Mouse (Mus musculus) ES-Bruce4 (cell line): ENCODE measurements around the gene Ghr. TPM values are rescaled to one million over a fixed set of nuclear protein-coding genes. Genes with fewer than 3 reads are reported as not detected.

Experiments
- H3K27ac ChIP-seq: 2 replicates; pipeline ENCODE4 v1.5.1; 2012; ENCODE audit warnings: low read length, inconsistent platforms; ENCODE audit not compliant: insufficient read depth
- H3K27me3 ChIP-seq: 2 replicates; pipeline ENCODE4 v1.6.1; 2012; ENCODE audit warnings: mild to moderate bottlenecking, low read length, inconsistent platforms; ENCODE audit not compliant: control insufficient read depth, poor library complexity, insufficient read depth, severe bottlenecking
- H3K36me3 ChIP-seq: 2 replicates; pipeline ENCODE4 v1.6.1; 2012; ENCODE audit warnings: inconsistent platforms, mild to moderate bottlenecking, low read length, moderate library complexity; ENCODE audit not compliant: control insufficient read depth, poor library complexity, insufficient read depth, severe bottlenecking
- H3K4me1 ChIP-seq: one replicate; pipeline ENCODE4 v1.8.1; 2011; ENCODE audit warnings: low read length; ENCODE audit not compliant: control insufficient read depth, insufficient read depth
- H3K4me3 ChIP-seq: 2 replicates; pipeline ENCODE4 v1.5.1; 2011; ENCODE audit warnings: low read depth, mild to moderate bottlenecking, low read length
- H3K9ac ChIP-seq: 2 replicates; pipeline ENCODE4 v1.6.1; 2012; ENCODE audit warnings: low read depth, mild to moderate bottlenecking, inconsistent platforms; ENCODE audit not compliant: poor library complexity, severe bottlenecking
- H3K9me3 ChIP-seq: replicated peaks from 2 replicates; pipeline ENCODE4 v1.6.1; 2012; ENCODE audit warnings: mild to moderate bottlenecking, low read length, inconsistent platforms; ENCODE audit not compliant: control insufficient read depth, poor library complexity, insufficient read depth, severe bottlenecking
- CTCF ChIP-seq: IDR thresholded peaks from one replicate; pipeline ENCODE4 v1.8.1; 2011; ENCODE audit warnings: low read depth, low read length
- EP300 ChIP-seq: IDR thresholded peaks from 2 replicates; pipeline ENCODE4 v1.6.1; 2011; ENCODE audit warnings: low read depth, low read length; ENCODE audit not compliant: insufficient read depth
- POLR2A ChIP-seq: IDR thresholded peaks from one replicate; pipeline ENCODE4 v1.8.1; 2011; ENCODE audit warnings: low read length; ENCODE audit not compliant: insufficient read depth
- polyA plus RNA-seq: library from polyadenylated mRNA; stranded (reverse); fragments of >200 nt; gene quantifications from 2 replicates; pipeline ENCODE4 v1.2.4, GENCODE M21; 2011; ENCODE audit warnings: low read depth; ENCODE audit not compliant: missing spikeins, insufficient read depth, insufficient read length

The Ghr gene
- polyA plus RNA-seq, 1 experiment: 40.5 TPM

DNA sequence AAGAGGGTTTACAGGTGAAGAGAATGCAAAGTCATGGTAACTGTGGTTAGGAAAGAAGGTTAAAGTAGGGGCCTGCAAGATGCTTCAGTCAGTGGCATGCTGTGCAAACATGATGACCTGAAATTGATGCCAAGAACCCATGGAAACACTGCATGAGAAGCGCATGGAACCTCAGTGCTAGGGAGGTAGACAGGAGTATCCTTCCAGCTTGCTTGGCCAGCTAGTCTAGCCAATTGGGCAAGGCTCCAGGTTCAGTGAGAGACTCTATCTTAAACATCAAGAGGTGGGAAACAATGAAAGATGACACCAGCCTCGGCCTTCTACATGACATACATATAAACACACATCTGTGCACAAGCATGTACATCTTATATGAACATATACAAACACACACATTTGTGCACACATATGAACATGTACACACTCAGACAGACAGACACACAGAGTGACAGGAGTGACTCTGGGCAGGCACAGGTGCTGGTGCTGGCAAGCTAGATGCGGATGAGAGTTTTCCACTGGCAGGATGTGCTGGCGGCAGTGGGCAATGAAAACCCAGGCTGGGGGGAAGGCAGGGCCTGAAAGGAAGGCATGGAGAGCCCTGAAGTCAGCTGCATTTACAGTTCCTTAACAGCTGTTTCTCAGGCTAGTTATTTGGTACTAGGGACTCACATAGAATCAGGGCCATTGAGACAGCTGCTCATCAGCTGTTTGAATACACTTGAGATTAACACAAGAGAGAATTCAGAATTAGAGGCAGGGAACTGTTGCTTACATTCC is 241.3 kb downstream of the Ghr start:
- H3K27ac ChIP-seq: no peak overlapping the region
- no peak overlapping the region for H3K4me3 ChIP-seq
- TF ChIP-seq POLR2A: no peak
- TF ChIP-seq CTCF: no peak
- no peak for TF ChIP-seq EP300
- no peaks in the 10 kb centered on the region for H3K9me3 ChIP-seq
- H3K9ac ChIP-seq: no peak overlapping the region
- no peaks in the 10 kb centered on the region for H3K27me3 ChIP-seq
- no peaks in the 10 kb centered on the region for H3K36me3 ChIP-seq
- H3K4me1 ChIP-seq: no peaks in the 10 kb centered on the region

DNA sequence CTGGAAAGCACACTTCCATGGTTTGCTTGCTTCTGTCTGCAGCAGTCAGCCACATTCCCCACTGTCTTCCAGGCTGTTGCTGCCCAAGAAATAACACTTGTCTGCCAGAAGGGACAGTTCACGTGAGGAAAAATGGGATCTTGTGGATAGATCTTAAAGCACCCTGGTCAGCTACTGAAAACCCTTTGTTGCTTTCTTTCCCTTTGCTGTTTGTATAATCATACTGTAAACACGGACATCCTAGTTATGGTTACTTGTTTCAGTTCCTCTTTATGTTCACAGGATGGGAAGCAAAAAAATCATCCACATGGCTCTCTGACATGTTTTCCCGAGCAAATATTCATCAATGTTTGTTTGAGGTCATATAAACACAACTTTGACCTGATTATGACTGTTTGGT is 243.4 kb downstream of the Ghr start:
- no peaks in the 10 kb centered on the region for H3K36me3 ChIP-seq
- H3K4me3 ChIP-seq: no peak overlapping the region
- H3K9me3 ChIP-seq: no peaks in the 10 kb centered on the region
- no peaks in the 10 kb centered on the region for H3K4me1 ChIP-seq
- no peak overlapping the region for H3K27ac ChIP-seq
- TF ChIP-seq POLR2A (no peak), EP300 (no peak), CTCF (no peak)
- no peak overlapping the region for H3K9ac ChIP-seq
- H3K27me3 ChIP-seq: no peaks in the 10 kb centered on the region

DNA sequence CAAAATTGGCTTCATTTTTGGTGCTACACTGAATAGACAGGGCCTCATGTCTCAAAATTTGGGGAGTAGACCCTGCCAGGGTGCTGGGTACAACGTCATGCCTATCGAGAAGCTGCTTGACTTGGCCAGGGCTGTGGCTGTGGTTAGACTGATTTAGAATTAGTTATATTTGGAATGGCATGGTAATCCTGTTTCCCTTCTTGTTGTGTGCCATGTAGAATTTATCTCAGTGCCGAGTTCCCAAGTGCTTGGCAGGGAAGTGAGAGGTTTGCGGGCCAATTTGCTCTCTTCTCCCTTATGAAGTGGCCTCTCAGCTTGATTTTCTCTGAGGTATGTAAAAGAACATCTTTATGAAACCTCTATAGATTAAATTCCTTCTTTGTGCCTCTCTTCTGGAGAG is 250.8 kb downstream of the Ghr start:
- Histone ChIP-seq H3K27ac (no peak overlapping the region), H3K9me3 (no peaks in the 10 kb centered on the region), H3K4me1 (no peaks in the 10 kb centered on the region), H3K9ac (no peak overlapping the region), H3K4me3 (no peak overlapping the region), H3K27me3 (no peaks in the 10 kb centered on the region), H3K36me3 (no peaks in the 10 kb centered on the region)
- TF ChIP-seq POLR2A (no peak), CTCF (no peak), EP300 (no peak)

DNA sequence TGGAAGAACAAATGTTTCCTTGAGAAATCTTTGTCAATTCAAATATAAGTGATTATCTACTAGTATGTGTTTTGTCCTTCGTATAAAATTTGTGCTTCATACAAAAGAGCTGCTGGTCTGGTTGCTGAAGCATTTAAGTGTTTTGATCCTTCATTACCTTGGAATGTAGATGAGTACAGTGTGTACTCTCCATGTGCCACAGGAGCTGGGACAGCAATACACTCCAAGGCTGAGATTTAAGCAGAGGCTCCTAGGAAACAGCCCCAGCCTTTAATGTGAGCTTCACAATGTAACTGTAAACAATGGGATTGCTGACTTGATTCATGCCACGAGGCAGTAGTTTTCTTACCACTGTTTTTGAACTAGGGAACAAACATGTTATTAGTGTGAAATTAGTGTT is 251.5 kb downstream of the Ghr start:
- Histone ChIP-seq H3K36me3 (no peaks in the 10 kb centered on the region), H3K4me3 (no peak overlapping the region), H3K27ac (no peak overlapping the region), H3K27me3 (no peaks in the 10 kb centered on the region), H3K4me1 (no peaks in the 10 kb centered on the region), H3K9ac (no peak overlapping the region), H3K9me3 (no peaks in the 10 kb centered on the region)
- TF ChIP-seq EP300: no peak
- no peak for TF ChIP-seq CTCF
- TF ChIP-seq POLR2A: no peak

DNA sequence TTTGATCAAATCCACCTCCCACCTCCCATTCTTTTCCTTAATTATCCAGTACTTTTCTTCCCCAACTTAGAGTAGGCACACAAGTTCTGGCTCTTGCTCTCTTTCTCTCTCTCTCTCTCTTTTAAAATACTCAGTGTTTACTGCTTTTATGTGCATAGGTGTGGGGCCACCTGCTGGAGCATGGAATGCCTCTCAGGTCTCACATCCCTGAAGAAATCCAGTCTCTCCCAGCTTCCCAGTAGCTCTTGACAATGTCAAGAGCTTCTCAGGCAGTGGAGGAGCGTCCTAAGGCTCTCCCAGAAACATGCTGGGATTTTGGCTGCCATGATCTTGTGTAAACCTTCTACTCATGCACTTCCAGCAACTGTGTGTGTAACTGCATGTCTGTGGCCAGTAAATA is 253.0 kb downstream of the Ghr start:
- Histone ChIP-seq H3K9me3 (no peaks in the 10 kb centered on the region), H3K9ac (no peak overlapping the region), H3K36me3 (no peaks in the 10 kb centered on the region), H3K4me1 (no peaks in the 10 kb centered on the region), H3K27me3 (no peaks in the 10 kb centered on the region), H3K27ac (no peak overlapping the region), H3K4me3 (no peak overlapping the region)
- TF ChIP-seq EP300 (no peak), POLR2A (no peak), CTCF (no peak)

DNA sequence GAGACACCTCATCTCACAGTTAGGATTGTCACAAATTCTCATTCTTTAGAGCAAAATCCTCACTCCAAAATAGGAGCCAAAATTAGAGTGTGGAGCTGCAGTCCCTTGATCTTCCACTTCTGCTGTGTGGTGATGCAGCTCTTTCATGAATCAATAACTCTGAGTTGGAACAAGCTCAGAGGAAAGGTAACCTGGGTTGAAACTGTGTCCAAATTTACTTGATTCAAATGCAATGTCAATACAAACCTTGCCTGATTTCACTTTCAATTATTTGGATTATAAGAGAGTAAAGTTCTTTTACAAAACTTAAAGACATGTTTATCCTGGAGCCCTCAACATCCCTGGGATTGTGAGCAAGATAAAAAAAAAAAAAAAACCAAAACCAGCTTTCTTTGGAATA is 260.3 kb downstream of the Ghr start:
- Histone ChIP-seq H3K4me1 (no peaks in the 10 kb centered on the region), H3K9ac (no peak overlapping the region), H3K27ac (no peak overlapping the region), H3K36me3 (no peaks in the 10 kb centered on the region), H3K9me3 (no peaks in the 10 kb centered on the region), H3K27me3 (no peaks in the 10 kb centered on the region), H3K4me3 (no peak overlapping the region)
- TF ChIP-seq POLR2A: no peak
- TF ChIP-seq EP300: no peak
- TF ChIP-seq CTCF: no peak
